Mouse (Mus musculus) CH12.LX (cell line): ENCODE measurements around the gene Tspan3.

Experiments used
- CHD1 ChIP-seq: IDR thresholded peaks from 2 replicates; pipeline ENCODE4 v1.6.1; 2012; ENCODE audit warnings: low read depth, low read length, improper control_type of control experiment, inconsistent platforms
- CTCF ChIP-seq, 2 experiments: IDR thresholded peaks in 1 of 2; conservative IDR thresholded peaks in 1 of 2; 2 replicates each; pipeline ENCODE4 v1.5.1; 2011 to 2012; ENCODE audit warnings: low read depth in 2 of 2, low read length in 2 of 2, improper control_type of control experiment in 1 of 2, inconsistent platforms in 1 of 2, mild to moderate bottlenecking in 1 of 2, moderate library complexity in 1 of 2
- E2F4 ChIP-seq: IDR thresholded peaks from 2 replicates; pipeline ENCODE4 v1.6.1; 2011; ENCODE audit warnings: low read depth, low read length, improper control_type of control experiment; ENCODE audit not compliant: insufficient replicate concordance
- ELF1 ChIP-seq: IDR thresholded peaks from 2 replicates; pipeline ENCODE4 v1.6.1; 2014; ENCODE audit warnings: low read depth, mild to moderate bottlenecking, inconsistent platforms, low read length, improper control_type of control experiment
- EP300 ChIP-seq: IDR thresholded peaks from 2 replicates; pipeline ENCODE4 v1.6.1; 2011; ENCODE audit warnings: low read length, improper control_type of control experiment
- MAFK ChIP-seq: IDR thresholded peaks from 2 replicates; pipeline ENCODE4 v1.6.1; 2011; ENCODE audit warnings: low read length, improper control_type of control experiment; ENCODE audit not compliant: insufficient replicate concordance
- MAX ChIP-seq: IDR thresholded peaks from 2 replicates; pipeline ENCODE4 v1.6.1; 2011; ENCODE audit warnings: low read length, improper control_type of control experiment
- MXI1 ChIP-seq: IDR thresholded peaks from 2 replicates; pipeline ENCODE4 v1.6.1; 2011; ENCODE audit warnings: mild to moderate bottlenecking, low read depth, low read length, improper control_type of control experiment
- POLR2A ChIP-seq: IDR thresholded peaks from 2 replicates; pipeline ENCODE4 v1.6.1; 2011; ENCODE audit warnings: low read depth, mild to moderate bottlenecking, improper control_type of control experiment, low read length
- RCOR1 ChIP-seq: conservative IDR thresholded peaks from 2 replicates; pipeline ENCODE4 v1.6.1; 2012; ENCODE audit warnings: low read depth, mild to moderate bottlenecking, inconsistent platforms, low read length, improper control_type of control experiment
- USF1 ChIP-seq: IDR thresholded peaks from 2 replicates; pipeline ENCODE4 v1.6.1; 2014; ENCODE audit warnings: low read depth, mild to moderate bottlenecking, inconsistent platforms, low read length, improper control_type of control experiment
- ZC3H11A ChIP-seq: IDR thresholded peaks from 2 replicates; pipeline ENCODE4 v1.6.1; 2012; ENCODE audit warnings: low read depth, mild to moderate bottlenecking, inconsistent platforms, low read length, improper control_type of control experiment
- ZKSCAN1 ChIP-seq: IDR thresholded peaks from 2 replicates; pipeline ENCODE4 v1.6.1; 2012; ENCODE audit warnings: low read depth, inconsistent platforms, low read length, improper control_type of control experiment, borderline replicate concordance
- ZNF384 ChIP-seq: IDR thresholded peaks from 2 replicates; pipeline ENCODE4 v1.6.1; 2012; ENCODE audit warnings: low read depth, low read length, improper control_type of control experiment, inconsistent platforms

GRCm38 (mm10) chr9:56166161-56166560 is 884 bp upstream of the Tspan3 start:
- TF ChIP-seq USF1 (0 out of 2 replicates have a peak, but pooled peaks have one; percentile 3), ZNF384 (no peak), CHD1 (no peak), EP300 (no peak), ZC3H11A (no peak), MAX (no peak), RCOR1 (no peak), E2F4 (no peak), MAFK (peak; percentile 64; the same call in 1 of the 2 replicates), CTCF (conservative IDR thresholded peaks at IDR 0.05 in 1 of 2, IDR thresholded peaks at IDR 0.05 in 1 of 2; ENCODE audit: low read depth in 2 of 2, low read length in 2 of 2) (no peak), MXI1 (no peak), POLR2A (no peak), ZKSCAN1 (no peak), ELF1 (no peak)
